Mouse (Mus musculus): ENCODE results near the gene Fgd6. TPM values are rescaled to one million over a fixed set of nuclear protein-coding genes. Genes with fewer than 3 reads are reported as not detected.

The Fgd6 gene
- polyA plus RNA-seq, 1 experiment from 2014 or later: 2.1 TPM

- Histone ChIP-seq H3K4me3 (no peak overlapping the region), H3K27me3 (no peaks in the 10 kb centered on the region), H3K27ac (no peak overlapping the region), H3K9ac (no peak overlapping the region), H3K36me3 (no peaks in the 10 kb centered on the region), H3K4me2 (no peak overlapping the region), H3K4me1 (replicated peaks) (peaks cover 6% of the 10 kb centered on the region; the same call in 1 of the 2 replicates), H3K9me3 (replicated peaks) (no peaks in the 10 kb centered on the region)
- no peak for ATAC-seq (replicated peaks; ENCODE audit: insufficient number of reproducible peaks, insufficient read depth, low FRiP score, low read depth)
- WGBS: 69% methylated on average over 5 of the region's 5 CpGs
These were observed 15.2 kb upstream of the Fgd6 start for GRCm38 (mm10) chr10:94020587-94020986.

GRCm38 (mm10) chr10:94021059-94021458, 14.7 kb upstream of the Fgd6 start:
- H3K27ac ChIP-seq: no peak overlapping the region
- no peak overlapping the region for H3K4me2 ChIP-seq
- no peaks in the 10 kb centered on the region for H3K27me3 ChIP-seq
- H3K9ac ChIP-seq: no peak overlapping the region
- H3K4me1 ChIP-seq (replicated peaks): peaks cover 6% of the 10 kb centered on the region; the same call in 1 of the 2 replicates
- ATAC-seq (replicated peaks; ENCODE audit: insufficient number of reproducible peaks, insufficient read depth, low FRiP score, low read depth): no peak
- H3K9me3 ChIP-seq (replicated peaks): no peaks in the 10 kb centered on the region
- 80% methylated on average over 4 of the region's 4 CpGs for WGBS
- no peak overlapping the region for H3K4me3 ChIP-seq
- H3K36me3 ChIP-seq: no peaks in the 10 kb centered on the region

DNA sequence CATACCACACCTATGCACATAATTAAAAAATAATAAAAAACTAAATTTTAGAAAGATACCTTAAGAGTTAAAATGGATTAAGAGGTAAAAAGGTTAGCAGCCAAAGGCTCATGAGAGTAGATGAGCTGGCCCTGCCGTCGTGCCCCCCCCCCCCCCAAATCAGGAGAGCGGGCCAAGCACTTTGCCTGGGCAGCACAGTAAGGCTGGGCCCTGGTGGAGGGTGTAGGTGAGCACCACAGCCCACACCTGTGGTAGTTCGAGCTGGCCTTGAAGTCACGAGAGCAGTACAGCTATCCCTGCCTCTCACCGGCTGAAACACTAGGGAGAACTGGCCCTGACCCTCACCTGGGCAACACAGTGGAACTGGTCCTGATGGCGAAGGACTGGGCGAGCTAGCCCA, 10.7 kb upstream of the Fgd6 start:
- no peaks in the 10 kb centered on the region for H3K27me3 ChIP-seq
- H3K9ac ChIP-seq: no peak overlapping the region
- no peak overlapping the region for H3K4me2 ChIP-seq
- H3K36me3 ChIP-seq: 0 out of 2 replicates have a peak, but pooled peaks cover 3% of the 10 kb centered on the region
- no peak overlapping the region for H3K4me3 ChIP-seq
- no peak for ATAC-seq (replicated peaks; ENCODE audit: insufficient number of reproducible peaks, insufficient read depth, low FRiP score, low read depth)
- H3K9me3 ChIP-seq (replicated peaks): no peaks in the 10 kb centered on the region
- peaks cover 6% of the 10 kb centered on the region; the same call in 1 of the 2 replicates for H3K4me1 ChIP-seq (replicated peaks)
- no peak overlapping the region for H3K27ac ChIP-seq
- 90% methylated on average over 8 of the region's 8 CpGs for WGBS

DNA sequence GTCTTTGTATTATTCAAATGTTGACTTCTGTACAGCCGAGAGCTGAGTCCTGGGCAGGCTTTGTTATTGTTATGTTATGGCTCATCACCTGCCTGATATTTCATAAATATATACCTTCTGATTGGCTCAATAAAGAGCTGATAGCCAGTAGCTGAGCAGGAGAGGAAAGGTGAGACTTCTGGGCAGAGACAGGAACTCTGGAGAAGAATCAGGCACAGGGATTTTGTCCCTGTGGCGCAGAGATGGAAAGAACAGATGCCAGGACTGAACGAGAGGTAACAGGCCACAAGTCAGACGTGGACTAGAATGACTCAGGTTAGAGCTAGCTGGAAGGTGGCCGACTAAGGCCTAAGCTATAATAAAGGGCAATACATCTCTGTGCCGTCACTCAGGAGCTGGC, 7.3 kb upstream of the Fgd6 start:
- no peak for ATAC-seq (replicated peaks; ENCODE audit: insufficient number of reproducible peaks, insufficient read depth, low FRiP score, low read depth)
- peaks cover 4% of the 10 kb centered on the region; the same call in 1 of the 2 replicates for H3K4me1 ChIP-seq (replicated peaks)
- H3K36me3 ChIP-seq: 0 out of 2 replicates have a peak, but pooled peaks cover 3% of the 10 kb centered on the region
- H3K4me2 ChIP-seq: no peak overlapping the region
- no peak overlapping the region for H3K27ac ChIP-seq
- H3K4me3 ChIP-seq: no peak overlapping the region
- no peak overlapping the region for H3K9ac ChIP-seq
- no peaks in the 10 kb centered on the region for H3K9me3 ChIP-seq (replicated peaks)
- 82% methylated on average over 6 of the region's 6 CpGs for WGBS
- H3K27me3 ChIP-seq: no peaks in the 10 kb centered on the region

DNA sequence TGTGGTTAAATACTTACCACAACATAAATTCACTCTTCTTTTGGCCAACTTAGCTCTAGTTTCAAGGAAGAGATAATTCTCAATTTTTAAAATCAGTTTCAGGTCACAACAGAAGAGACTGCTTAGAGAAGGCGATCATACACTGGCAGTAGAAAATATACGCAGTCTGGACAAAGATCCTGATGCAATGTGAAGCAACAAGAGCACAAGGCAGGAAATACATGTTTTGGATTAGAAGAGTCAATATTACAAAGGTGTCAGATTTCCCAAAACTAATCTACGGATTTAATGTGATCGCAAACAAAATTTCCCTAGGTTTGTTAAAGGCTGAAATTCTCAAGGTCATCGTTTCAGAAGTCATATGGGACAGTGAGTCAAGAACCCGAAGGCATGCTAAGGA, 4.6 kb upstream of the Fgd6 start:
- Histone ChIP-seq H3K36me3 (0 out of 2 replicates have a peak, but pooled peaks cover 3% of the 10 kb centered on the region), H3K9me3 (replicated peaks) (no peaks in the 10 kb centered on the region), H3K4me2 (no peak overlapping the region), H3K4me1 (replicated peaks) (peaks cover 8% of the 10 kb centered on the region), H3K4me3 (no peak overlapping the region), H3K9ac (no peak overlapping the region), H3K27me3 (no peaks in the 10 kb centered on the region), H3K27ac (no peak overlapping the region)
- no peak for ATAC-seq (replicated peaks; ENCODE audit: insufficient number of reproducible peaks, insufficient read depth, low FRiP score, low read depth)
- WGBS: 93% methylated on average over 6 of the region's 6 CpGs

DNA sequence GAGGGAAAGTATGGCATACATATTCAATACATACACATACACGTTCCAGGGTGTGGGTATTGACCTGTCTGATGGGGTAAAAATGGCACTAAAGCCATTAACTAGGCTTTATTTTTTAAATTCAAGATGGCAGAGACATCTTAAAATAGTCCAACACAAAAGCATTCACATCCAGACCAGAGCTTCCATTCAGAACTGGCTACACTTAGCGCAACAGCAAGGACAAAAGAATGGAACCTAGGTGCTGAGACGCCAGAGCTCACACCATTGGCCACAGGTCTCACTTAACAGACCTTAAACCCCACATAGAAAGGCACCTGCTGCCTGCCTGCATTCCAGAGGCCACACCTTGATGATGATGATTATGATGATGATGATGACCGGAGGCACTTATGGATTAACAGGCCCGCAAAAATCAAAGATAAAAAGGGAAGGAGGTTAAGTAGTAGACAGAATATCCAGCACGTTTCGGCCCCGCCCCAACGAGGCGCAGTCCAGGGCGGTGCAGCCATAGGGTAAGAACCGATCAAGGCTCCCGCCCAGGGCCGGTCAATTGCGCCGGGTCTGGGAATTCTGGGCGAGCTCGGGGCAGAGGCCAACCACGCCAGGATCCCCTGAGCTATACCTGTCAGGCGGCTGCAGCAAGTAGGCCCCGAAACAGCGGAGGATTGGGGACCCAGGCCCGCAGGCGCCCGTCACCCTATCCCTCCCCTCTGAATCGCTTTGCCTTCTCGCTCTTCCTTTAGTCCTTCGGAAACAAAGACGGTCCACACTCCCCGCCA, 734 bp upstream of the Fgd6 start:
- peak overlapping the region; percentile 70 for H3K4me3 ChIP-seq
- H3K27me3 ChIP-seq: no peaks in the 10 kb centered on the region
- peaks cover 11% of the 10 kb centered on the region for H3K4me1 ChIP-seq (replicated peaks)
- peak overlapping the region; percentile 69 for H3K4me2 ChIP-seq
- peak overlapping the region; percentile 44 for H3K27ac ChIP-seq
- H3K9me3 ChIP-seq (replicated peaks): no peaks in the 10 kb centered on the region
- no peaks in the 10 kb centered on the region for H3K36me3 ChIP-seq
- H3K9ac ChIP-seq: peak overlapping the region; percentile 71
- peak; percentile 68 for ATAC-seq (replicated peaks; ENCODE audit: insufficient number of reproducible peaks, insufficient read depth, low FRiP score, low read depth)
- 1% methylated on average over 30 of the region's 30 CpGs for WGBS

DNA sequence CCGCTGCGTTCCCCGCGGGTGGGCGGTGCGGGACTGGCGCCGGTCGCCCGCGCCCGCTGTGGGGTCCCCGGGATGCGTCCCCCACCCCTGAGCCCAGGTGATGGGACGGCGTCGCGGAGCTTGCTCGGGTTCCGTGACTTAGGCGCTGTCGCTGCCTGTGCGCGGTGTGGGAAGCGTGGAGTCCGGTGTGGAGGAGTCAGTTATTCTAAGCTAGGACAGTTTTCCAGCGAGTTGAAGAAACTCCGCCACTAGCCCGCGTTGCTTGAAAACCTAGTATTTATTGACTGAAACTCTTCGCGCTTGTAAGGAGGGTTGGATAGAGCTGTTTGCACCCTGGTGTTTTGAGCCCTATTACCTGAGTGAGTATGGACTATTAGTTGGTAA, 566 bp downstream of the Fgd6 start:
- peak overlapping the region; percentile 85 for H3K9ac ChIP-seq
- peaks cover 11% of the 10 kb centered on the region for H3K4me1 ChIP-seq (replicated peaks)
- no peak; the same call in 1 of the 2 replicates for ATAC-seq (replicated peaks; ENCODE audit: insufficient number of reproducible peaks, insufficient read depth, low FRiP score, low read depth)
- H3K4me3 ChIP-seq: peak overlapping the region; percentile 70
- peak overlapping the region; percentile 67 for H3K4me2 ChIP-seq
- WGBS: under 1% methylated on average over 32 of the region's 32 CpGs
- peak overlapping the region; percentile 87 for H3K27ac ChIP-seq
- H3K36me3 ChIP-seq: no peaks in the 10 kb centered on the region
- H3K9me3 ChIP-seq (replicated peaks): no peaks in the 10 kb centered on the region
- no peaks in the 10 kb centered on the region for H3K27me3 ChIP-seq

GRCm38 (mm10) chr10:94037196-94037595, 1.4 kb downstream of the Fgd6 start:
- H3K4me3 ChIP-seq: peak overlapping the region; percentile 4; the same call in 1 of the 2 replicates

DNA sequence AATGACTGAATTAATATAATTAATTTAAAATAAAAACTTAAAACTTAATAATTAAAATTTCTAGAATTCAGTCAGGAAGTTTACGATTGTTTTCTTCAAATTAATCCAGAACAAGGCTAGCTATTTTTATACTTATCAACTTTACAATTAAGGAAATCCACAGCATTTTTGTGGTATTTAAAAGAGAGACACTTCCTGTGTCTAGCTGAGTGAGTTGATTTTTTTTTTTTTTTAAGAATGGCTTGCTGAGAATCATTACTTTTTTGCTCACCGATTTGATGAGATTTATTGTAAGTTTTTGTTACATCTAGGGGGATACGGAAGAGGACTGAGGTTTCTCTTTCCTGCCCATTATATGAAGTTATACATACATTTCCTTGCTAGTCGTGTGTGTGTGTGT, 1.8 kb downstream of the Fgd6 start:
- Histone ChIP-seq H3K27me3 (no peaks in the 10 kb centered on the region), H3K4me3 (no peak overlapping the region), H3K9me3 (replicated peaks) (no peaks in the 10 kb centered on the region), H3K36me3 (no peaks in the 10 kb centered on the region), H3K4me1 (replicated peaks) (peaks cover 11% of the 10 kb centered on the region), H3K27ac (no peak overlapping the region), H3K9ac (no peak overlapping the region), H3K4me2 (no peak overlapping the region; the same call in 1 of the 2 replicates)
- 75% methylated on average over 4 of the region's 4 CpGs for WGBS
- ATAC-seq (replicated peaks; ENCODE audit: insufficient number of reproducible peaks, insufficient read depth, low FRiP score, low read depth): no peak

More at GRCm38 (mm10) chr10:94037196-94037595, 1.4 kb downstream of the Fgd6 start:
- Histone ChIP-seq H3K27ac (no peak overlapping the region), H3K4me1 (replicated peaks) (peaks cover 11% of the 10 kb centered on the region), H3K9me3 (replicated peaks) (no peaks in the 10 kb centered on the region), H3K4me2 (peak overlapping the region; percentile 67), H3K27me3 (no peaks in the 10 kb centered on the region), H3K36me3 (no peaks in the 10 kb centered on the region), H3K9ac (no peak overlapping the region)
- ATAC-seq (replicated peaks; ENCODE audit: insufficient number of reproducible peaks, insufficient read depth, low FRiP score, low read depth): no peak
- WGBS: 53% methylated on average over 9 of the region's 9 CpGs

DNA sequence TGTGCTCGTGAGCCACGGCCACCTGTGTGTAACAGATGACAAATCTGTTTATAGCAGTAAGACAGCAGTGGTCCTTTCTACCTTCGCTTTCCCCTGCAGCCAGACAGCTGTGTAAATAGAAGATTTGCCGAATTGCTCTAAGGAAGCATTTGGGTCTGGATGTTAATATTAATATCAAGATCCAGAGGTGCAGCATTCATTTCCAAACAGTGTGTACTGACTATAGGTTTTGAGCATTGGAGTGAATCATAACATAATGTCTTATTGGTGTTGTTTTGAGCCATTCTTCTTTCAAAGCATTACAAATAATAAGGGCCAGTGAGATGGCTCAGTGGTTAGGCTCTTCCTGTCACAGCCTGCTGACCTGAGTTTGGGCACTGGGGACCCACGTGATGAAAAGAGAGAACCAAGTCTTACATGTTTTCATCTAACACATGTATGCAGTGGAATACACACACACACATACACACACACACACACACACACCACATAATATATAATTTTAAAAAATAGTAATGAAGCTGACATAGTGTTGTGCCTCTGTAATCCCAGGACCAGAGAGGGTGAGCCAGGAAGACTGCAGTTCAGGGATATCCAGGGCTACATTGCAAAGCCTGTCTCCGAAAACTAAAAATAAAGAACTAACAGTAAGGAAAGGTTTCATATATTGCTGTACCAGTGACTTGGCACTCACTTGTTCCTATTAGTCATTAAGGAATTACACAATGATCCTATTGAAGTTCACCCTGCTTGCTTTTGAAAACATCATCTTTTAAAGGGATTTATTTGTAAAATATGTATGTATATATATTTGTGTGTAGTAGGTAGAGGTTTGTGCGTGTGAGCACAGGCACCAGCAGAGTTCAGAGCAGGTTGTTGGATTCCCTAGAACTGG, 2.8 kb downstream of the Fgd6 start:
- no peak for ATAC-seq (replicated peaks; ENCODE audit: insufficient number of reproducible peaks, insufficient read depth, low FRiP score, low read depth)
- Histone ChIP-seq H3K4me2 (no peak overlapping the region), H3K27me3 (no peaks in the 10 kb centered on the region), H3K9me3 (replicated peaks) (no peaks in the 10 kb centered on the region), H3K36me3 (no peaks in the 10 kb centered on the region), H3K4me1 (replicated peaks) (peaks cover 11% of the 10 kb centered on the region), H3K27ac (no peak overlapping the region), H3K9ac (no peak overlapping the region), H3K4me3 (no peak overlapping the region)
- 75% methylated on average over 7 of the region's 7 CpGs for WGBS

DNA sequence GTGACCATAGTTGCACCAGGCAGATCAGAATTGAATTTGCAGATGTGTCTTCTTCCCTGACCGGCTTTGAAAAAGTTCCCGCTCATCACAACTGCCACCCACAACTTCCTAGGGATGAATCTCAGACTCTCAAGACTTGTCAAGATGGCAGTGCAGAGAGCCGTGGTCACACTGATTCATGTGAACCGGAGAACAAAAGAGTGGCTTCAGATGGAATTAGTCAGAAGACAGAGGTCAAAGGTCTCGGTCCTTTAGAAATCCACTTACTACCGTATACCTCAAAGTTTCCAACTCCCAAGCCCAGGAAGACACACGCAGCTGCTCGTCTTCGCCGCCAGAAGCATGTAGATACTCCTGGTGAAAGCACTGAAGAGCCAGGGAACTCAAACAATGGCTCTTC, 8.1 kb downstream of the Fgd6 start:
- Histone ChIP-seq H3K9ac (no peak overlapping the region), H3K4me2 (no peak overlapping the region), H3K27me3 (no peaks in the 10 kb centered on the region), H3K4me1 (replicated peaks) (peaks cover 12% of the 10 kb centered on the region), H3K9me3 (replicated peaks) (no peaks in the 10 kb centered on the region), H3K27ac (no peak overlapping the region), H3K36me3 (peaks cover 14% of the 10 kb centered on the region), H3K4me3 (no peak overlapping the region)
- no peak for ATAC-seq (replicated peaks; ENCODE audit: insufficient number of reproducible peaks, insufficient read depth, low FRiP score, low read depth)
- 77% methylated on average over 10 of the region's 10 CpGs for WGBS

All from heart, embryonic 15.5 days (tissue).